Mouse (Mus musculus) spleen, postnatal 0 days (tissue): ENCODE measurements around the gene Gprasp1. TPM values are rescaled to one million over a fixed set of nuclear protein-coding genes. Genes with fewer than 3 reads are reported as not detected.

Source experiments
- microRNA counts: library from miRNA; unstranded; fragments of <30 nt; microRNA quantifications from one replicate; lab custom pipeline; 2015
- polyA plus RNA-seq: library from polyadenylated mRNA; unstranded; fragments of >200 nt; fragmentation: Nextera tagmentation; extraction: Ambion mirVana; gene quantifications from 2 replicates; pipeline ENCODE4 v1.2.1, GENCODE M21; 2015

Gene Gprasp1
- 7.3 and 9.5 TPM in 2 replicates for polyA plus RNA-seq

DNA sequence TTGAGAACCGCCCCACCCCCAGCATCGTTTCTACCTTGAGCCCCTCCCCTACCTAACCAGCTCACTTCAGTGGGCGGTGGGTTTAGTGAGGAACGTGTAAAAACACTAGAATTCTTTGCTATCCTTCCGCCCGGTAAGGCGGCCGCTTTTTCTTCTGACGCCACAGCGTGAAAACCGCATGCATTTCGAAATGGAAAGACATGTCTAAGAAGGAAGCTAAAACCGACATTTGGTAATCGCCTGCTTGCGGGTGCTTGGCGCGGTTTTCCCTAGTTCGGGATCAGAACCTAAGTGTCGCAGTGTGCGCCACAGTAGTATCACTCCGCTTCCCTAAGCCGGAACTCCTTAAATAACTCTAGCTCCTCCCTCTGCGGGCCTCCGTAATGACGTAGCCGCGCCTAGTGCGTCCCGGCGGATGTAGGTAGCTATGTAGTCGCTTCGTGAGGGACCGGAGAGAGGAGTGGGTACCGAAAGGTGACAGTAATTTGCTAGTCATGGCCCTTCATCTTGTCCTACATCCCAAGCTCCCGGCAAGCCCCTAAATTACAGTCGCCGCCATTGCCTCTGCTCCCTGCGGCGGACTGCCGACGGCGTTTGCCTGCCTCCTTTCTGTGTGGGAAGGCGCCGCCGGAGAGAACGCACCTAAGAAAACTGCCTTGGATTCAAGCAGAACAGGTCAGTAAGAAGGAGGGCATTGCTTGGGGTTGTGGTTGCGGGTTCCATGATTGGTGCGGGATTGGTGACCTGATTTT is at the start of gene Gprasp1, which contains the start of gene Armcx5:
Gene Gprasp1 (plus strand): TSS at position 430 of the 752 bp plus-strand sequence.
Gene Armcx5 (plus strand): TSS at position 430 of the 752 bp plus-strand sequence.

DNA sequence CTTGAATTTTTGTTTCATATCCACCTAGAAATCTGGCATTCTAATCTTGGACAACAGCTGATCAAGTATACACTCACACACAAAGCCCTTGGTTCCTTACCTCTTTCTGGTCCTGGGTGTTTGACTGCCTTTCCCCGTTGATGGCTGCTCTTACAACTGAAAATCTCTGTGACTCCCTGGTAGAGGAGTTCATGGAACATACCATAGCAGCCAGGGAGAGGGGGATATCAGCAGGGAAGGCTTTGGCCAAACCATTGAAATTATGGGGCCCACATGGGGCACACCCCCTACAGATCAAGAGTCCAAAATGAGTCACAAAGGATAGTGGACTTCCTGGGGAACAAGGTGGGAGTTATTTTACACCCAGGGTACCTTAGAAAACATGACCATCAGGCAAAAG is 48.9 kb upstream of the Gprasp1 start, which contains the start of gene Tcp11x2:
Gene Tcp11x2 (minus strand): TSS at position 158 of the 400 bp plus-strand sequence.

DNA sequence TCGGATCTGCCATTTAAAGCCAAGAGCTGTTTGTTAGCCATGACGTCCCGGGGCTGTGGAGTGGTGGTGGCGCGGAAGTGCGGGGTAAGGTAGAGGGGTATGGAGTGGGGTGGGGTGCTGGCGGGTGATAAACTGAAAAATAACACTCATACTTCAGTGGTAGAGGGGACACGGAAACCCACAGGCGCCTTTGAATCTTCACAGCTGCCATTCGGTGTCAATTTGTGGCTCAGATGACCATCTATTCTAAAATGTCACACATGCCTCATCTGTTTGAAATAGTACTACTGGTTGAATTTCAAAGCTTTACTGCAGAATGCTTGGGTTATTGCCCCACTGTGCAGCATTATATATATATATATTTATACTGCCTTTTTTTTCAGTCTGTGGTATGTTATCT is 17.4 kb upstream of the Gprasp1 start, which contains the start of gene Tmsb15a:
Gene Tmsb15a (minus strand): TSS at position 101 of the 400 bp plus-strand sequence.

DNA sequence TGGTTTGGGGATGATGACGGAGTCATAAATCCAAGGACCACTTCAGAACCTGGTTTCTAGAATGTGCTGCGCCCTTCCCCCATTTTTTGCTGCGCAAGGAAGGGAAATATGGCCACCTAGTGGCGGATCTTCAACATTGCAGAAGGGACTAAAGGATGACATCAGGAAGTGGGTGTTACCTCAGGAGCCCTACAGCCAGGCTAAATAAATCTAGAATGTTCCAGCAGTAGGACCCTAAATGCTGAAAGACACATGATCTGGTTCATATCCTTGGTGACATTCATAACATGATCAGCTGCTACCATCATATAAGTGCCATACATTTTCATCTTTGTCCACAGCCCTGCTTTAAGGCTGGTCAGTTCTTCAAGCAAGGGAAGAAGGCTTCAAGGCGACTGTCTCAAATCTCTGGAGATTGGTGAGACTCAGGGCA is 54.7 kb downstream of the Gprasp1 start, which contains the start of gene Bhlhb9:
Gene Bhlhb9 (plus strand): TSS at position 383 of the 433 bp plus-strand sequence.

DNA sequence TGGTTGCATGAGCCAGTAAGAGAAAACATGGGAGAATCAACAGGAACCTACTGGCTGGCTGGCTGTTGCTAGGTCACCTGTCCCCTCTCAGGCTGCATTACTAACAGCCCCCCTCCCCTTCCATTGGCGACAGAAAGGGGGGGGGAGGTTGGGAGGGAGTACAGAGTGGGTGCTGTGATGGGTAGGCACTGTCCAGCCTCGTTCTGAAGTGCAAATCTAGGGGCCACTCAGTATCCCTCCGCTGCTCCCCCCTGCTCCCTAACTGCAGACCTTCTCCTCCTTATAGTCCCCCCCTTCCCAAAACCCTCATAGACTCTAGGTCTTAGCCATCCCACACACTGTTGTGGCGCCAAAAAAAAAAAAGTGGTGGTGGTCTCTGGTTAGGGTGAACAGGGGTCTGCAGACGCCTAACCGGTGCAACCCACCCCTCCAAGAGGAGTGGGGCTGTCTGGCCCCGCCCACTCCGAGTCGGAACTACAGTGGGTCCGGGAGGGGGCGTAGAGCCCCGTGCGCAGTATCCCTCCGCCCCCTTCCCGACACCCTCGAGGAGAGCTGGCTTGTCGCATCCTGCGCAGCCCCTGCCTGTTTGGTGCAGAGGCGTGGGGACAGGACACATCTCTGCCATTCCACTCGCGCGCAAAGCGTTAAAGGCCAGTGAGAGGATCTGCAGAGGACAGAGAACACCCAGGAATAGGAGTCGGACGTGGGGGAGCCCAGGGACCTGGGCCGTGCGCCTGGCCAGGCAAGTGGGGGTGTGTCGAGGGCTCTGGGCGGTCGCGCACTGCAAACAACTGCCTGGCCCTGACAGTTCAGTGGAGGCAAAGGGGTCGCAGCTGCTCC is 96.2 kb downstream of the Gprasp1 start, which contains the start of gene Gprasp2:
Gene Gprasp2 (plus strand): TSS at position 514 of the 840 bp plus-strand sequence.

MicroRNAs within 50 kb of the gene (microRNA counts, 519-probe panel; counts per million panel counts)
- 88.3 counts per million for microRNA mmu-miR-1970 (lab: Ali Mortazavi, UCI)

Other genes starting within 250 kb of the Gprasp1 start
- not detected in 2 replicates for gene AV320801, start 248.1 kb upstream of the Gprasp1 start, polyA plus RNA-seq
- not detected in 2 replicates for gene Nxf7, start 144.0 kb upstream of the Gprasp1 start, polyA plus RNA-seq
- gene Prame, start 115.0 kb upstream of the Gprasp1 start, polyA plus RNA-seq = not detected in 2 replicates
- gene Tcp11x2, start 48.9 kb upstream of the Gprasp1 start, polyA plus RNA-seq = not detected in 2 replicates
- gene Tmsb15a, start 17.5 kb upstream of the Gprasp1 start, polyA plus RNA-seq = 0.54 and 0.58 TPM in 2 replicates
- 5.0 and 6.8 TPM in 2 replicates for gene Armcx5, start within 50 bp of the Gprasp1 start, polyA plus RNA-seq
- 9.2 and 12.7 TPM in 2 replicates for gene Bhlhb9, start 54.9 kb downstream of the Gprasp1 start, polyA plus RNA-seq
- gene Gprasp2, start 96.3 kb downstream of the Gprasp1 start, polyA plus RNA-seq = 2.6 and 3.5 TPM in 2 replicates